Mouse (Mus musculus): ENCODE measurements around the gene Pgs1. TPM values are rescaled to one million over a fixed set of nuclear protein-coding genes. Genes with fewer than 3 reads are reported as not detected.

Pgs1 gene
- polyA plus RNA-seq, 1 experiment: 74.3 TPM

GRCm38 (mm10) chr11:117974327-117975125 is 11.6 kb upstream of the Pgs1 start:
- no peak for DNase-seq (ENCODE audit: extremely low spot score in 1 of 2, low spot score in 1 of 2)

- DNase-seq (ENCODE audit: extremely low spot score in 1 of 2, low spot score in 1 of 2): no peak
Measured at GRCm38 (mm10) chr11:117975211-117975967, 10.7 kb upstream of the Pgs1 start.

- peak in 1 of 2 experiments; percentile 55 for DNase-seq (ENCODE audit: extremely low spot score in 1 of 2, low spot score in 1 of 2)
Measured at GRCm38 (mm10) chr11:117976081-117976582, 10.0 kb upstream of the Pgs1 start.

DNA sequence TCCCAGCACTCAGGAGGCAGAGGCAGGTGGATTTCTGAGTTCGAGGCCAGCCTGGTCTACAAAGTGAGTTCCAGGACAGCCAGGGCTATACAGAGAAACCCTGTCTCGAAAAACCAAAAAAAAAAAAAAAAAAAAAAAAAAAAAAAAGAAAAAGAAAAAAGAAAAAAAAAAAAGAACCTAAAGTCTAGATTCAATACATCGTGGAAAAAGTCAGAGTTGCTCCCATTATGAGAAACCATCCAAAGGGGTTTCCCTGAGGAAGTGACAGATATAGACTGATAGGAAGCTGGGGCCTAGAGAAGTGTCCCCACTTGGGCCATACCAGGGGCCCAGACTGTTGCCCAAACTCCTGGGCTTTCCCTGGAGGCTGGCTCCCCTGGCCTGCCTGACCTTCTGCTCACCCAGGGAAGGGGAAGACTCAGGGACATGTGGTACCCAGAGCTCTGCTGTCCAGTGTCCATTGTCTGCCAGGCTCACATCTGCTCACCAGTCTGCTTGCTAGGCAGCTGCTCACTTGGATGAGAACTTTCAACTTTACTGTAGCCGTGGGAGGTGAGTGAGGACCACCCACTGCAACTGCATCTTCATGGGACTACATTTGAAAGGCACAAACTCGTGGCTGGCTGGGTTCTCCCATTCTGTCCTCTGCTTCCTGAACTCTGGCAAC is 8.3 kb upstream of the Pgs1 start:
- DNase-seq (ENCODE audit: extremely low spot score in 1 of 2, low spot score in 1 of 2): no peak

DNA sequence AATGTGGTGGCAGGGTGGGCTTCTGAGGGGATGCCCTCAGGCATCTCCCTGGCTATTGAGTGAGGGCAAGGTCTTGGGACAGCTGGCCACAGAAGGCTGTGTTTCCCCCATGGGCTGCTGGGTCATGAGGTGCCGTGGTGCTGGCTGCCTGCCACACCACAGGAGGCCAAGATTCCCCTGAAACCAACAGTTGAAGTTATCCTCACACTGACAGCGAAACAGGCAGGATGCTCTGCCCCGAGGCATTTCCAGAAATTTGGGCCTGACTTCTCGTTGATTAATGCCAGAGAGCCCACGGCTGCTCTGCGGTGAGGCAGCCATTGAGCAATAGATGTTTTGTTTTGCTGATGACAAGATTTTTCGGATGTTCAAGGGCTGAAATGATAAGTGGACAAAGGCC is 6.7 kb upstream of the Pgs1 start:
- no peak for DNase-seq (ENCODE audit: extremely low spot score in 1 of 2, low spot score in 1 of 2)

GRCm38 (mm10) chr11:117982426-117982825 is 3.7 kb upstream of the Pgs1 start:
- DNase-seq (ENCODE audit: extremely low spot score in 1 of 2, low spot score in 1 of 2): no peak

GRCm38 (mm10) chr11:117983770-117984169 is 2.3 kb upstream of the Pgs1 start:
- DNase-seq (ENCODE audit: extremely low spot score in 1 of 2, low spot score in 1 of 2): peak in 1 of 2 experiments; percentile 42

- no peak for DNase-seq (ENCODE audit: extremely low spot score in 1 of 2, low spot score in 1 of 2)
Measured at GRCm38 (mm10) chr11:117987032-117987451, 950 bp downstream of the Pgs1 start.

DNA sequence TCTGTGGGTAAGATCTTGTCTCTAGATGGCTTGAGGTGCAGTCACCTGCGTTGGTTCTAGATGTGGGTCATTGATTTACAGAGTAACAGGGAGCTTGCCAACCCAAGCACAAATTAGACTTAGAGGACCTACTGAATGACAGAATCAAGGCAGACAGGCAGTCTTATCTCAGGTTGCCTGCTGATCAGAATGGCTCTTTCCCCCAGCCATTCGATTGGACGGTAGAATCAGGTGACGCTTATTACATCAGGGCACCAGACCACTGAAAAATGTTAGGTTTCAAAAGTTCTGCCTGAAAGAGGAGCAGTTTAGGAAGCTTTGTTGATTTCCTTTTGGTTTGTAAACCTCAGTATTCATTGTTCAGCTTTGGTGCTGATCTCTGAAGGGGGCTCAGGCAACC is 1.9 kb downstream of the Pgs1 start:
- no peak for DNase-seq (ENCODE audit: extremely low spot score in 1 of 2, low spot score in 1 of 2)

- DNase-seq (ENCODE audit: extremely low spot score in 1 of 2, low spot score in 1 of 2): no peak
Measured at GRCm38 (mm10) chr11:117989241-117989640, 3.1 kb downstream of the Pgs1 start.

DNA sequence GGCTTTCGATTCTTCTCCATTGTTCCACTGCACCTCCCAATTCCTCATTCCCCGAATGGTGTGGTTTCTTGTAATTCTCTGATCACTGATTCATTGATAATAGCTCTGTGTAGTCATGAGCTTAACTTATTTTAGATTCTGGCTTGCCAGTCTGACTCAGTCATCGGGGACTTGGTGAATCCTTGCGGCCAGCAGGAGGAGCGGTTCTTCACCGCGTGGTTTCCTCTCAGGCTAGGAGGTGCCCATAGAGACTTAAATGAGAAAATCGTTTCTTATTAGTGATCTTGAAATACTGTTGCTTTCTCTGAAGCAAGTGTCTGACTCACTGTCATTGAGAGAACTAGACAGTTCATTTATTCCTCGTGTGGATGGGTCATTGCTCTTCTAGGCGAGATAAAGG is 3.8 kb downstream of the Pgs1 start:
- DNase-seq (ENCODE audit: extremely low spot score in 1 of 2, low spot score in 1 of 2): no peak

GRCm38 (mm10) chr11:117991502-117992470 is 5.7 kb downstream of the Pgs1 start:
- DNase-seq (ENCODE audit: extremely low spot score in 1 of 2, low spot score in 1 of 2): no peak

- DNase-seq (ENCODE audit: extremely low spot score in 1 of 2, low spot score in 1 of 2): no peak
Measured at GRCm38 (mm10) chr11:117993190-117994175, 7.4 kb downstream of the Pgs1 start.

DNA sequence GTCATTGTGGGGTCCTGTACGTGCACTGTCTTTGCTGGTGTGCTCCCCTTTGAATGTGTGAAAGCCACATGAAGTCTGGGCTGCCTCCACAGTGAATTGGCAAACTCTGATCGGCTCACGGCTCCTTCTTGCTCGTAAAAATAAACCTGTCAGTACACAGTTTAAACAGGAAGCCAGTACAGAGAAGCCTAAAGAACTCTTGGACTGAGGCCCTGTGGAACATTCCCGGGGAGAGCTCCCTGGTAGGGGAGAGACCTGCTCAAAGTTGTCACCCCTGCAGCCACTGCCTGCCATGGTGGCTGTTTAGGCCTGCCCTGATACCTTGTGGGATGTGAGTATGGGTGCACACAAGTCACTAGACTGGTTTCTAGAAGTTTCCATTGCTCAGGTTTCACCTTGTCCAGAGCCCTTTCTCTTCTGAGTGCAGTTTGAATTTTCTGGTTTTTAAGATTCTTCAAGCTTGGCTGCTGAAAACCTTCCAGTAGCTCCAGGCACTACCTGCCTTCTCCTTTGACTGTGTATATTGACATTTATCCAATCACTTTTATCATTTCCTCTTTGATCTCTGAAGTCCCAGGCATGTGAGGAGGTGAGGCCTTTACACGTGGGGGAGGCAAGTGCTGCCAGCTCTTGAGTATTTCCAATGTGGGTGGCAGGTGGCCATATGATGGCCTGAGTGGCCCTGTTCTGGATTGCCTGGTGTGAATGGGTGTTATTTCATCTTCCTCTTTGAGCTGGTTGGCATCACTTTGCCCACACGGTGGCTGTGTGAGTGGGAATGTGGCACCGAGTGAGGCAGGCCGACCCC is 8.4 kb downstream of the Pgs1 start:
- DNase-seq (ENCODE audit: extremely low spot score in 1 of 2, low spot score in 1 of 2): no peak

- DNase-seq (ENCODE audit: extremely low spot score in 1 of 2, low spot score in 1 of 2): no peak
Measured at GRCm38 (mm10) chr11:117995255-117995654, 9.2 kb downstream of the Pgs1 start.

DNA sequence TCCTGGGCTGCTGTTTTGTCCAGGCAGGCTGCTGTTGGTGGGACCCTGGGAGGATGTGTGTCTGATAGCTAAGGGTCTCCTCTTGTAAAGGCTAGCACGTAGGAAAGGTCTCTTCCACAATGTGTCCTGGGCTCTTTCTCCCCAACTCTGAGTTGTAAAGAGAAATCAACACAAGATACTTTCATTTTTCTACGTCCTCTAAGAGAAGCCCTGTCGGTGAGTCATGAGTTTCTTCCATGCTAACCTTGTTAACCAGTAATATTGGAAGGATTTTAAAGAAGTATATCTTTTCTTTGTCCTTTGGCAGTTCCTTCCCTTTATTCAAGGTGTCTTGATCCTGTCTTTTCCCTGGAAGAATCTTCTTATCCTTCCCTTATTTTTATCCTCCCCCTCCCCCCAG is 9.6 kb downstream of the Pgs1 start:
- DNase-seq (ENCODE audit: extremely low spot score in 1 of 2, low spot score in 1 of 2): no peak

DNA sequence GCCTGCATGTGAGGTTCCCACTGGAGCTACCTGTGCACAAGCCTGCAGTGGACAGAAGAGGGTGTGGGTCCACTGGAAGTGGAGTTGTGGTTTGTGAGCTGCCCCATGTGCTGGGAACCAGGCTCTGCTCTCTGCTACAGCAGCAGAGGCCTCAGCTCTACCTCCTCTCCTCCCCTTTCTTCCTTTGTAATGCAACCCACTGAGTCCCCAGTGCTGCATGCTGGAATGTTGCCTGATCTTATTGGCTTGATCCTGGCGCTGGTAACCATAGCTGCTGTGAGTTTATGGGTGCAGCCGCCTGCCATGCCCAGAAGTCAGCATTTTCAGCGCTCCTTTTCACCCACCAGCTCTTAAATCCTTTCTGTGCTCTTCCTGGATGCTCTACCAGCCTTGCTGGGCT is 10.0 kb downstream of the Pgs1 start:
- DNase-seq (ENCODE audit: extremely low spot score in 1 of 2, low spot score in 1 of 2): no peak

DNA sequence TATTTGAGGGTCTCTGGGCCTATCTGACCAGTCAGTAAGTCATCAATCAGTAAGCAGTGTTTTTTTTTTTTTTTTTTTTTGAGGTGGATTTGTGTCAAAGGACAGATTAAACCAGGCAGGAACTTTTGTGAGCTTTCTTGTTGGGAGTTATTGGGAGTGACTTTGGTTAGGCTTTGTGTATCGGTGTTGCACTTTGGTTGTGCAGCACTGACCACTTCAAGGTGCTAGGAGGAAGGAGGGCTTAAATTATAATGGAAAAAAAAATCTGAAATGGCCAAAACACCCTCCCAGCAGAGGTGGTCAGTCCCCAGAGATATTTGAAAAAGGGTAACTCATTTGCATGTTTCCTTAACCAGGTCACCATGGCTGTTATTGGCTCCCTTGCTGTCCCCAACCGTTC is 11.0 kb downstream of the Pgs1 start:
- DNase-seq (ENCODE audit: extremely low spot score in 1 of 2, low spot score in 1 of 2): no peak
